Mouse (Mus musculus) cerebellum, adult 9-11 months (tissue): ENCODE data around the gene Timp2.

ENCODE experiments used
- DNase-seq: peaks from one replicate; pipeline ENCODE4 v3.0.0; 2022

Gene Timp2

GRCm38 (mm10) chr11:118369251-118369650, 13.7 kb upstream of the Timp2 start:
- DNase-seq: no peak

- no peak for DNase-seq
Measured at GRCm38 (mm10) chr11:118368330-118368729, 12.8 kb upstream of the Timp2 start.

GRCm38 (mm10) chr11:118366559-118366958, 11.0 kb upstream of the Timp2 start:
- DNase-seq: no peak

GRCm38 (mm10) chr11:118366108-118366507, 10.6 kb upstream of the Timp2 start:
- DNase-seq: no peak

GRCm38 (mm10) chr11:118365171-118365570, 9.6 kb upstream of the Timp2 start:
- no peak for DNase-seq

- DNase-seq: no peak
Measured at GRCm38 (mm10) chr11:118364021-118364420, 8.5 kb upstream of the Timp2 start.

- no peak for DNase-seq
Measured at GRCm38 (mm10) chr11:118362971-118363518, 7.5 kb upstream of the Timp2 start.

GRCm38 (mm10) chr11:118362501-118362900, 7.0 kb upstream of the Timp2 start:
- DNase-seq: no peak

GRCm38 (mm10) chr11:118360907-118361341, 5.4 kb upstream of the Timp2 start:
- DNase-seq: no peak

GRCm38 (mm10) chr11:118360491-118360890, 5.0 kb upstream of the Timp2 start:
- no peak for DNase-seq

GRCm38 (mm10) chr11:118355205-118355604, 335 bp downstream of the Timp2 start:
- peak; percentile 82 for DNase-seq

- DNase-seq: peak; percentile 36
Measured at GRCm38 (mm10) chr11:118354636-118355191, 826 bp downstream of the Timp2 start.

- DNase-seq: no peak
Measured at GRCm38 (mm10) chr11:118349494-118349893, 6.0 kb downstream of the Timp2 start.

GRCm38 (mm10) chr11:118348877-118349276, 6.7 kb downstream of the Timp2 start:
- no peak for DNase-seq

GRCm38 (mm10) chr11:118348419-118348818, 7.1 kb downstream of the Timp2 start:
- DNase-seq: no peak

GRCm38 (mm10) chr11:118347911-118348310, 7.6 kb downstream of the Timp2 start:
- no peak for DNase-seq

GRCm38 (mm10) chr11:118347391-118347790, 8.1 kb downstream of the Timp2 start:
- no peak for DNase-seq

- DNase-seq: no peak
Measured at GRCm38 (mm10) chr11:118346395-118347096, 9.0 kb downstream of the Timp2 start.

- DNase-seq: no peak
Measured at GRCm38 (mm10) chr11:118345693-118346092, 9.8 kb downstream of the Timp2 start.

GRCm38 (mm10) chr11:118343629-118344028, 11.9 kb downstream of the Timp2 start:
- DNase-seq: no peak

GRCm38 (mm10) chr11:118342400-118342981, 13.0 kb downstream of the Timp2 start, which contains the start of gene Cep295nl:
TSS of gene Cep295nl (minus strand) at chr11:118342500.
- DNase-seq: no peak

- DNase-seq: no peak
Measured at GRCm38 (mm10) chr11:118337491-118338168, 17.9 kb downstream of the Timp2 start.

- DNase-seq: no peak
Measured at GRCm38 (mm10) chr11:118333431-118333830, 22.1 kb downstream of the Timp2 start.
